ENCODE assay signal across 16 mouse cellular contexts in genomic region chr7:38129986-38130729, GRCm38 (mm10). TPM values are rescaled to one million over a fixed set of nuclear protein-coding genes. Genes with fewer than 3 reads are reported as not detected.
DNase-seq lines count a peak whose midpoint lies in the region; ATAC-seq and TF ChIP-seq lines count a peak whose summit lies in the region.
"Had no signal": no experiment of that assay in that cellular context is flagged by ENCODE, and none has a peak within 500 bp of the region (broad histone marks: within the 10 kb centered on the region; RNA-seq: fewer than 3 reads in every experiment).

No protein-coding gene starts in this region.

- H3K9ac ChIP-seq in forebrain, embryonic 15.5 days (replicated peaks) = no peak overlapping the region
- H3K9ac ChIP-seq in midbrain, postnatal 0 days (replicated peaks; ENCODE audit: low read length, poor library complexity, severe bottlenecking) = 0 out of 2 replicates have a peak overlapping the region, but pooled peaks have one; percentile 19
- H3K9ac ChIP-seq in midbrain, embryonic 14.5 days (replicated peaks; ENCODE audit: low read length) = no peak overlapping the region
- H3K9ac ChIP-seq in limb, embryonic 11.5 days (ENCODE audit: low read length) = no peak overlapping the region
- H3K9ac ChIP-seq in neural tube, embryonic 15.5 days (replicated peaks) = no peak overlapping the region
- H3K9ac ChIP-seq: heart, embryonic 12.5 days; liver, embryonic 14.5 days; stomach, embryonic 15.5 days had no signal

- no peak overlapping the region for H3K4me2 ChIP-seq in forebrain, embryonic 15.5 days (replicated peaks)
- no peak overlapping the region for H3K4me2 ChIP-seq in midbrain, postnatal 0 days (ENCODE audit: low read depth, low read length, poor library complexity, severe bottlenecking)
- H3K4me2 ChIP-seq in midbrain, embryonic 14.5 days (ENCODE audit: low read length) = no peak overlapping the region
- peak overlapping the region; percentile 33; the same call in 1 of the 2 replicates for H3K4me2 ChIP-seq in limb, embryonic 11.5 days (ENCODE audit: low read depth, severe bottlenecking)
- H3K4me2 ChIP-seq in neural tube, embryonic 15.5 days = peak overlapping the region; percentile 36
- H3K4me2 ChIP-seq: heart, embryonic 12.5 days; stomach, embryonic 15.5 days had no signal

- no peaks in the 10 kb centered on the region for H3K27me3 ChIP-seq in forebrain, embryonic 15.5 days
- H3K27me3 ChIP-seq in forebrain, embryonic 10.5 days (ENCODE audit: poor library complexity, severe bottlenecking) = no peaks in the 10 kb centered on the region
- H3K27me3 ChIP-seq in midbrain, postnatal 0 days (ENCODE audit: insufficient read depth, low read length) = no peaks in the 10 kb centered on the region
- H3K27me3 ChIP-seq in midbrain, embryonic 14.5 days (ENCODE audit: control insufficient read depth, insufficient read depth, low read length) = no peaks in the 10 kb centered on the region
- H3K27me3 ChIP-seq in limb, embryonic 11.5 days (ENCODE audit: control insufficient read depth, insufficient read depth, low read length) = no peaks in the 10 kb centered on the region
- H3K27me3 ChIP-seq in neural tube, embryonic 15.5 days (replicated peaks) = no peaks in the 10 kb centered on the region
- H3K27me3 ChIP-seq: heart, embryonic 12.5 days; stomach, embryonic 15.5 days had no signal

- no peak for DNase-seq in forebrain, embryonic 10.5 days (ENCODE audit: extremely low spot score, low spot score)
- DNase-seq in midbrain, postnatal 0 days (ENCODE audit: low spot score) = no peak
- DNase-seq in midbrain, embryonic 14.5 days = no peak
- DNase-seq in limb, embryonic 11.5 days (ENCODE audit: low spot score) = peak; percentile 78
- no peak for DNase-seq in lung, postnatal 14 days
- DNase-seq in frontal cortex, postnatal 10 days (ENCODE audit: low spot score in 2 of 2) = no peak
- DNase-seq: adrenal gland, adult 8-10 months; heart, postnatal 4 days; kidney, adult 9 months; thymus, postnatal 25 days had no signal

- no peak overlapping the region for H3K4me3 ChIP-seq in forebrain, embryonic 15.5 days
- H3K4me3 ChIP-seq in forebrain, embryonic 10.5 days = no peak overlapping the region
- H3K4me3 ChIP-seq in midbrain, postnatal 0 days (ENCODE audit: low read depth, low read length) = no peak overlapping the region
- H3K4me3 ChIP-seq in midbrain, embryonic 14.5 days (replicated peaks; ENCODE audit: low read depth, low read length) = no peak overlapping the region
- H3K4me3 ChIP-seq in limb, embryonic 11.5 days (ENCODE audit: low read depth, low read length) = no peak overlapping the region
- no peak overlapping the region for H3K4me3 ChIP-seq in neural tube, embryonic 15.5 days (replicated peaks)
- H3K4me3 ChIP-seq: heart, embryonic 12.5 days; stomach, embryonic 15.5 days had no signal

- no peaks in the 10 kb centered on the region for H3K36me3 ChIP-seq in forebrain, embryonic 15.5 days
- H3K36me3 ChIP-seq in forebrain, embryonic 10.5 days (replicated peaks) = no peaks in the 10 kb centered on the region
- no peaks in the 10 kb centered on the region for H3K36me3 ChIP-seq in midbrain, postnatal 0 days (ENCODE audit: insufficient read depth, low read length)
- H3K36me3 ChIP-seq in midbrain, embryonic 14.5 days (ENCODE audit: control insufficient read depth, insufficient read depth, low read length) = no peaks in the 10 kb centered on the region
- H3K36me3 ChIP-seq in limb, embryonic 11.5 days (ENCODE audit: control insufficient read depth, insufficient read depth, low read length) = no peaks in the 10 kb centered on the region
- no peaks in the 10 kb centered on the region for H3K36me3 ChIP-seq in neural tube, embryonic 15.5 days
- H3K36me3 ChIP-seq: heart, embryonic 12.5 days; stomach, embryonic 15.5 days had no signal

- H3K27ac ChIP-seq in forebrain, embryonic 15.5 days (replicated peaks) = no peak overlapping the region
- H3K27ac ChIP-seq in forebrain, embryonic 10.5 days = no peak overlapping the region
- H3K27ac ChIP-seq in midbrain, postnatal 0 days (ENCODE audit: low read depth, low read length) = no peak overlapping the region
- H3K27ac ChIP-seq in midbrain, embryonic 14.5 days (replicated peaks; ENCODE audit: low read depth, low read length) = no peak overlapping the region
- H3K27ac ChIP-seq in limb, embryonic 11.5 days (replicated peaks; ENCODE audit: low read depth, low read length) = peak overlapping the region; percentile 75
- H3K27ac ChIP-seq in neural tube, embryonic 15.5 days (replicated peaks) = no peak overlapping the region
- H3K27ac ChIP-seq: liver, embryonic 14.5 days; macrophage; stomach, embryonic 15.5 days had no signal

- peaks cover 9% of the 10 kb centered on the region for H3K4me1 ChIP-seq in forebrain, embryonic 15.5 days
- H3K4me1 ChIP-seq in forebrain, embryonic 10.5 days = peaks cover 12% of the 10 kb centered on the region
- H3K4me1 ChIP-seq in midbrain, postnatal 0 days (ENCODE audit: insufficient read depth, low read length) = no peaks in the 10 kb centered on the region
- H3K4me1 ChIP-seq in midbrain, embryonic 14.5 days (ENCODE audit: control insufficient read depth, insufficient read depth, low read length) = no peaks in the 10 kb centered on the region
- peaks cover 8% of the 10 kb centered on the region for H3K4me1 ChIP-seq in limb, embryonic 11.5 days (ENCODE audit: control insufficient read depth, insufficient read depth, low read length)
- H3K4me1 ChIP-seq in neural tube, embryonic 15.5 days = peaks cover 14% of the 10 kb centered on the region
- H3K4me1 ChIP-seq: stomach, embryonic 15.5 days had no signal

- H3K9me3 ChIP-seq in forebrain, embryonic 15.5 days = no peaks in the 10 kb centered on the region
- no peaks in the 10 kb centered on the region for H3K9me3 ChIP-seq in forebrain, embryonic 10.5 days
- no peaks in the 10 kb centered on the region for H3K9me3 ChIP-seq in midbrain, postnatal 0 days (ENCODE audit: low read length)
- H3K9me3 ChIP-seq in midbrain, embryonic 14.5 days (ENCODE audit: control insufficient read depth, low read length) = no peaks in the 10 kb centered on the region
- no peaks in the 10 kb centered on the region for H3K9me3 ChIP-seq in limb, embryonic 11.5 days (ENCODE audit: control insufficient read depth, low read length)
- H3K9me3 ChIP-seq in neural tube, embryonic 15.5 days (replicated peaks) = no peaks in the 10 kb centered on the region
- H3K9me3 ChIP-seq: heart, embryonic 12.5 days; stomach, embryonic 15.5 days had no signal

- TF ChIP-seq CTCF in midbrain, postnatal 0 days (IDR thresholded peaks at IDR 0.05) = no peak

- WGBS in forebrain, embryonic 15.5 days = 61% methylated on average over 26 of the region's 26 CpGs
- 83% methylated on average over 26 of the region's 26 CpGs for WGBS in forebrain, embryonic 10.5 days
- 69% methylated on average over 26 of the region's 26 CpGs for WGBS in midbrain, postnatal 0 days
- 69% methylated on average over 26 of the region's 26 CpGs for WGBS in midbrain, embryonic 14.5 days
- 17% methylated on average over 26 of the region's 26 CpGs for whole genome bisulfite sequencing in limb, embryonic 11.5 days
- WGBS in neural tube, embryonic 15.5 days = 26% methylated on average over 26 of the region's 26 CpGs

- peak; percentile 42; the same call in 1 of the 2 replicates for ATAC-seq in forebrain, embryonic 15.5 days (replicated peaks)
- 0 out of 2 replicates have a peak, but pooled peaks have one; percentile 29 for ATAC-seq in midbrain, postnatal 0 days (ENCODE audit: low FRiP score)
- ATAC-seq in midbrain, embryonic 14.5 days (ENCODE audit: low FRiP score, low TSS enrichment) = no peak
- ATAC-seq in limb, embryonic 11.5 days (ENCODE audit: insufficient number of reproducible peaks, low FRiP score, low TSS enrichment, low read depth) = peak; percentile 79
- 0 out of 2 replicates have a peak, but pooled peaks have one; percentile 36 for ATAC-seq in neural tube, embryonic 15.5 days (ENCODE audit: low FRiP score)

RNA-seq across cellular contexts. Expression of gene Ccne1, which starts 22.8 kb away (rescaled TPM):
- 13.9 and 16.4 TPM in 2 replicates for polyA plus RNA-seq in forebrain, embryonic 15.5 days (2015; fragmentation: Nextera tagmentation; extraction: Ambion mirVana)
- 116 and 117 TPM in 2 replicates for polyA plus RNA-seq in forebrain, embryonic 10.5 days (2016; fragmentation: Nextera tagmentation; extraction: Ambion mirVana)
- total RNA-seq in midbrain, postnatal 0 days (2014; rRNA removed) = 9.5 and 11.4 TPM in 2 replicates
- 13.2 and 13.4 TPM in 2 replicates for polyA plus RNA-seq in midbrain, postnatal 0 days (2015; fragmentation: Nextera tagmentation; extraction: Ambion mirVana)
- polyA plus RNA-seq in midbrain, embryonic 14.5 days (2014; fragmentation: Nextera tagmentation; extraction: Ambion mirVana) = 11.9 and 14.1 TPM in 2 replicates
- 121 and 131 TPM in 2 replicates for polyA plus RNA-seq in limb, embryonic 11.5 days (2014; fragmentation: Nextera tagmentation; extraction: Ambion mirVana)
- 19.9 and 25.5 TPM in 2 replicates for polyA plus RNA-seq in neural tube, embryonic 15.5 days (2015; fragmentation: Nextera tagmentation; extraction: Ambion mirVana)

RNA-seq across cellular contexts. Expression of gene 1600014C10Rik, which starts 52.9 kb away (rescaled TPM):
- polyA plus RNA-seq in forebrain, embryonic 15.5 days (2015; fragmentation: Nextera tagmentation; extraction: Ambion mirVana) = 16.8 and 17.7 TPM in 2 replicates
- polyA plus RNA-seq in forebrain, embryonic 10.5 days (2016; fragmentation: Nextera tagmentation; extraction: Ambion mirVana) = 14.3 and 14.5 TPM in 2 replicates
- total RNA-seq in midbrain, postnatal 0 days (2014; rRNA removed) = 44.0 and 44.2 TPM in 2 replicates
- 30.3 and 35.2 TPM in 2 replicates for polyA plus RNA-seq in midbrain, postnatal 0 days (2015; fragmentation: Nextera tagmentation; extraction: Ambion mirVana)
- polyA plus RNA-seq in midbrain, embryonic 14.5 days (2014; fragmentation: Nextera tagmentation; extraction: Ambion mirVana) = 24.9 and 31.2 TPM in 2 replicates
- 14.0 and 14.4 TPM in 2 replicates for polyA plus RNA-seq in limb, embryonic 11.5 days (2014; fragmentation: Nextera tagmentation; extraction: Ambion mirVana)
- 32.0 and 36.2 TPM in 2 replicates for polyA plus RNA-seq in neural tube, embryonic 15.5 days (2015; fragmentation: Nextera tagmentation; extraction: Ambion mirVana)

Comparison
In these comparisons a context has a peak if more than half of its experiments do, and no peak if none do; other contexts are left out.
1. H3K4me2 ChIP-seq: peak in limb, embryonic 11.5 days (single experiment) and neural tube, embryonic 15.5 days (single experiment); none in forebrain, embryonic 15.5 days (single experiment), midbrain, postnatal 0 days (single experiment) and midbrain, embryonic 14.5 days (single experiment).